Mouse (Mus musculus): Measurements from ENCODE around the gene Agap3. TPM values are rescaled to one million over a fixed set of nuclear protein-coding genes. Genes with fewer than 3 reads are reported as not detected.

Agap3 gene
- total RNA-seq, 2 experiments from 2014 or later = 59.6 to 63.2 TPM

DNA sequence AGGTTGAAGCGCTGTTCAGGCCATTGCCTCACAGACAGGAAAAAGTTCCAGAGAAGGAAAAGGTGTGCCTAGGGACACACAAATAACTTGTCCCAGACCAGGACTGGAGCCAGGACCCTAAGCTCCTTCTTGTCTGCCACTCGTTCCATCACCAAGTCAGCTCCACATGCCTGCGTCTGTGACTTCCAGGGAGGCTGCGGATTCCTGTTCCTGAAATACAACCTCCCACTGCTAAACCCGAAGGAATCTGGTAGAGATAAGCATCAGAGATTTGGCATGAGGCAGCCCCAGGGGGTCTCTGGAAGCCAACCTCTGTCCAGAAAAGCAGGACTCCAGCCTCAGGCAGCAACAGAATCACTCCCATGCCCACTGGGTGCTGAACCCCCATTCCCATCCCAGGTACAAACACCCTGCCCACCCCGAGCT is 89.2 kb downstream of the Agap3 start:
- no peak for DNase-seq
- intact Hi-C loops (cut with DNase I) = loop anchor here (5.0 kb wide), 1 partner anchor 36 kb away; the partner anchor contains the start of gene Abcf2

DNA sequence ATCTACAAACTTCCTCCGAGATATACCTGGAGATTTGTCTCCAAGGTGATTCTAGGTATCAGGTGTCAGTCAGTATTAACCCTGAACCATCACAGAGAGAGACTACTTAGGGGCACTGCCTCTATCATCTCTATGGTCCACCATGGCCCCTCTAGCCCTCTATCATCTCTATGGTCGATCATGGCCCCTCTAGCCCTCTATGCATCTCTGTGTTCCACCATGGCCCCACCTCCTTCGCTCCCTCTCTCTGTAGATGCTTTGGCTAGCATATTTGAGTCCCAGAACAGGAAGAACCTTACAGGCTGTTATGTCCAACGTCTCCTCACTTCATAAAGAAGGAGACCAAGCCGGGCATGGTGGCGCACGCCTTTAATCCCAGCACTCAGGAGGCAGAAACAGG is 90.7 kb downstream of the Agap3 start:
- DNase-seq = no peak
- intact Hi-C loops (cut with DNase I) = loop anchor here (5.0 kb wide), 1 partner anchor 35 kb away; the partner anchor contains the start of gene Abcf2

DNA sequence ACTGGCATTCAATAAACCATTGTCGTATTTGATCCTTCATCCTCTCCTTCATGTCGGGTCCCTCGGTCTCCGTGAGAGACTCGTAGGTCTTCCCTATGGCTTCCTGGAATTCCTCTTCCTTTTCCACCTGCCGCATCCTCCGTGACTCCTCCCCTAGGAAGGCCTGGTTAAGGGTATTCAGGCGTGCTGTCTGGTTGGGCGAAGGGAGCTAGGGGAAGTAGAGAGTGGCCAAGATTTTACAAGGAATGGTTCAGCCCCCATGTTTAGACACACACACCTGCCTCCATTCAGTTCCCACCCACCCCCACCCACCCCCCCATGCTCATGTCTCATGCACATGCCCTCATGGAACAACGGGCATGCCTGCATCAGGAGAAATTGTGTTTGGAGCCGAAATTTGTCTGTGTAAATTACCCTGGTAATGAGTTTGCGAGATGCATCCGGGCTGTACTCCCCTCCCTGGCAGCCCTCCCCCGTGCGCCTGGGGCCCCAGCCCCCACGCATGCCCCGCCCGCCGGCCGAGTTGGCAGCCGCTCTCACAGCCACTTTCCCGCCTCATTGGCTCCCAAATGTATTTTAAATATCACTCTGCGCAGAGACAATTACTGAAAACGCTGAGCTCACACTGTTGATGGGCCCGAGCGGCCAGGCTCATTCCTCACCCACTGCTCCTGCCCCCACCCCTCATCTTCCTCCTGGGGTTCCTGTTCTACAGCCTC is 98.8 kb downstream of the Agap3 start:
- intact Hi-C loops (cut with DNase I) = no loop called here
- no peak for DNase-seq

DNA sequence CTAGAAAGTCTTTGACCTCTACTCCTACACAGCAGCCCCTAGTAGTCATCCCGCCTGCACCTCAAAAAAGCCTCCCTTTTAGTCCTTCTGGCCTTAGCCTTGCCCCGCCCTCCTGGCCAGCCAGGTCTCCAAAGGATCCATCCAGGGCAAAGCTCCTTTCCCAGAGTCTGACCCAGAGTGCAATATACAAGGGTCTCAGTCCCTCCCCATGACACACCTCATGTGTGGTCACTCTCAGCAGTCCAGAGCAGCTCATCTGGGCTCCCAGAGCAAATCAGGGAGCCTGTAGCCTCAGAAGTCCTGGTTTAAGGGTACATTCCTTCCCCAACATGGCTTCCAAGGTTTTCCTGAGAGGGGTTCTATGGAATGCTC is 99.3 kb downstream of the Agap3 start:
- DNase-seq = no peak
- intact Hi-C loops (cut with DNase I) = no loop called here

Other genes with a start within 250 kb of the Agap3 start
- gene Kcnh2, start 100.6 kb upstream of the Agap3 start, total RNA-seq (2021) = 1 to 10 TPM; 2.2 to 2.6 TPM
- 1 to 10 TPM; 4.9 to 5.4 TPM for gene Nos3, start 87.4 kb upstream of the Agap3 start, total RNA-seq (2021)
- not detected for gene Atg9b, start 60.0 kb upstream of the Agap3 start, total RNA-seq (2021)
- 10 to 100 TPM; 37.6 to 38.0 TPM for gene Abcb8, start 58.5 kb upstream of the Agap3 start, total RNA-seq (2021)
- under 1 TPM in 1 of 2 experiments, not detected in 1; 0.25 TPM for gene Asic3, start 38.8 kb upstream of the Agap3 start, total RNA-seq (2021)
- 10 to 100 TPM; 11.3 to 12.0 TPM for gene Cdk5, start 28.6 kb upstream of the Agap3 start, total RNA-seq (2021)
- gene Slc4a2, start 28.3 kb upstream of the Agap3 start, total RNA-seq (2021) = 10 to 100 TPM; 14.7 to 15.5 TPM
- gene Fastk, start 6.9 kb upstream of the Agap3 start, total RNA-seq (2021) = 100 to 1,000 TPM; 179 to 183 TPM
- gene Tmub1, start 4.3 kb upstream of the Agap3 start, total RNA-seq (2021) = 10 to 100 TPM; 14.9 to 15.8 TPM
- gene Gbx1, start 75.0 kb downstream of the Agap3 start, total RNA-seq (2021) = not detected
- gene Asb10, start 88.8 kb downstream of the Agap3 start, total RNA-seq (2021) = 10 to 100 TPM; 72.9 to 76.9 TPM
- gene 4931409K22Rik, start 104.6 kb downstream of the Agap3 start, total RNA-seq (2021) = not detected
- 100 to 1,000 TPM in 1 of 2 experiments, 10 to 100 TPM in 1; 94.7 to 104 TPM for gene Abcf2, start 125.3 kb downstream of the Agap3 start, total RNA-seq (2021)
- 10 to 100 TPM in 1 of 2 experiments, 1 to 10 TPM in 1; 7.2 to 10.8 TPM for gene Chpf2, start 134.6 kb downstream of the Agap3 start, total RNA-seq (2021)
- 100 to 1,000 TPM; 167 to 178 TPM for gene Smarcd3, start 172.2 kb downstream of the Agap3 start, total RNA-seq (2021)
- gene Nub1, start 233.4 kb downstream of the Agap3 start, total RNA-seq (2021) = 10 to 100 TPM; 23.1 to 29.0 TPM

All from gastrocnemius, postnatal 36 days (tissue).